Mouse (Mus musculus) layer of hippocampus, adult 11-12 months (tissue): Measurements from ENCODE around the gene Rbmxl1.

Experiments used
- DNase-seq: peaks from one replicate; pipeline ENCODE4 v3.0.0; 2022; ENCODE audit warnings: low spot score

The Rbmxl1 gene

DNA sequence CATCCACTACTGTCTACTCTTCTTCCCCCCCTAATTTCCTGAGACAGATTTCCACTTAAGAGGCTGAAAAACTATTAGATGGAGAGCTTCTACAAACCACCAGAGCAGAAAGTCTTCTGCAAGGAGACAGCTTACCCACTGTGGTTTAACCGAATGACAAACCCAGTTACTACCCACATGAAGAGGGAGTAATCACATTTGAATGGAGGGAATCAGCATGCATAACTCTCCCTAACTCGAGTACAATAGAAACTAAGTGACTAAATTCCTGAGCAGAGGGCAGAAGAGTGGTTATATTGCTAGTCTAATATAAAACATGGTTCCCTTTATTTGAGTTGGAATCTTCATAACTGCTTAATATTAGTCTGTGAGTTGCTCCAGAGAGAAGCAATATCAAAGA lies 15.7 kb downstream of the Rbmxl1 start:
- no peak for DNase-seq

DNA sequence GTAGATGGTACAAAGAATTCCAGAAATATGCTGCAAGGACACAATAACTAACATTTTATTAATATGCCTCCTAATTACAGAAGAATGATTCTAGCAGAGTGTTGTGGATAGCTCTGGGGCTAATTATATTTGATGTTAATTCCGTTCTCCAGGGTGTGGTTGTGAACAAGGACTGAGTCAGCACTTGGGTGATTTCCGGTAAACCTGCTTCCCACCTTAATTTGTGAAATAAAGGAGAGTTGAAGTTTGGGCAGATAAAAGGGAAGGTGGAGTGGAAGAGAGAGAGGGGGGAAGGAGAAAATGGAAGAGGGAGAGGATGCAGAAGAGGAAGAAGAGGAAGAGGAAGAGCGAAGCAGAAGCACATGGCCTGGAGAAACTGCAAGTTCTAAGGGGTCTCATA lies 19.0 kb downstream of the Rbmxl1 start:
- no peak for DNase-seq

DNA sequence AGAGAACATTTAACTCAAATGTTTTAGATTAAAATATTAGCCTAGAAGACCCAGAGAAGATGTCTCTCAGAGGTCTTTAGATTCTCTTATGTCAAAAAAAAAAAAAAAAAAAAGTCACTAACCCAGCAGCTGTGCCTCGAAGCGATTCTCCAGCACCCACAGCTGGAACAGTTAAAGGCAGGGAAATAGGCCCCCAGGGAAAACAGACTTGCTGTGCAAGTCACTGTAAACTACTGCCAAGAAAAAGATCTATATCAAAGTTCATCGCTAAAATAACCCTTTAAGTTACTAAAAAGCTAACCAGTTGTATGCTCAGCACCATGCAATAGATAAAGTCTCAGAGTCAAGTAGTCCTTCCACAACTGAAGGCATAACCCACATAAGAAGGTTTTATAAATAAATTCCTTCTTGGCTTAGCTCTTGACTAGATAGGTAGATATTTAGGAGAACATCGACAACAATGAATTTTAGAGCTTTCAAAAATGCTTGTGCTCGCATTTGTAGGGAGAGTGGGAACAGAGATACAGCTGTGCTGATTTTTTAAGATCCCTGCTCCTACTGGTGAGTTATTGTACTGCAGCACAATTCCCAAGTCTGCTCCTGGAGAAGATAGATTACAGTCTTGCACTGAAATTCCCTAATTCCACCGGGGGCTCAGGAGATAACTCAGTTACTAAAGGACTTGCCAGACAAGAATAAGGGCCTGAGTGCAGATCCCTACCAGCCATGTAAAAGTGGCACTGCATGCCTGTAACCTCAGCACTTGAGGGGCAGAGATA lies 31.5 kb downstream of the Rbmxl1 start:
- DNase-seq, result no peak

DNA sequence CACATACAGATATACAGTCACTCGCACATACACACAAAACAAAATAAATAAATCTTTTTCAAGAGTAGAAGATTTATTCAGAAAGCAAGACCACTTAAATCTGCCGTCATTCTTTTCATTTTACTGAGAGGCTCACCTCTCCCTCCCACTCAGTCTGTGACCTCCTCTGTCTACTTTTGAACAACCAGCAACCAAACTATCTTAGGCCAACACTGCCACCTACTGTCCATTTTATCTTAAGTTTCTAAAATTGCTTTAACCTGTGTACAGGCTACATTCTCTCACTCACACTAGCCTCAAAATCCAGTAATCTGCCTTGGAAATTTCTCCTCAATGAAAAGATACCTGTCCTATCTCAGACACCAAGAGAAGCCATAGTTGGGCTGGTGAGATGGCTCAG lies 40.8 kb downstream of the Rbmxl1 start:
- no peak for DNase-seq

DNA sequence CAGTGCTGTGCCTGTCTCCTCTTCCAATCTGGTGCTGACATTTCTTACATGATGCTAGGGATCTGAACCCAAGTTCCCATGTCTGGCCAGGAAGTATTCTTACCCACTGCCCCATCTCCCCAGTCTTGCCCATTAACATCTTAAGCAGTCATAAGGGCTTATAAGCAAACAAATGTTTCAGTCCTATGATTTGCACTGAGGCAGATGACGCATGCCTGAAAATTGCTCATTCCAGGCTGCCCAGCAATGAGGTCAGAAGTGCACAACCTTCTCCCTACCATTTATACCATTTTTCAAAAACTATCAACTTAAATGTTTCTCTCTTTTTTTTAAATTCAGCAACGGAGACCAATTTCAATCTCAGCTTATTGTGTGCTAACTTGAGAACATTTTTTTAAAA lies 44.8 kb downstream of the Rbmxl1 start:
- no peak for DNase-seq

DNA sequence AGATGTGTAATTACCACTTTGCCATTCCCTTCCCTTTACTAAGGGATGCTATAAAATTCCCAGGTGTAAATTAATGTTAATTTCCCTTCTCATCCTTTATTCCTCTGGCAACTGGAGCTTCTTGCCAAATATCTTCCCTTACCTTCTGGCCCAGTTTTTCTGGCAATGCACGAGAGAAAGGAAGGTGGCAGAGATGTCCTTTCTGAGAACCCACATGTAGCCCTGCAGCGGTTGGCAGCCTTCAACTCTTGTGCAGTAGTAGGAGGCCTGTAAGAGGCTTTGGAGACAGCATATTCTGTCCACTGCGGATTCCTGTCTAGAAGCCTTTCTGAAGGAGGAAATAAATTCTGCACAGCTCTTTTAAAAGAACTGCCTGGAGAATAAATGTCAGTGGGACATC lies 52.3 kb downstream of the Rbmxl1 start:
- no peak for DNase-seq
